Mouse (Mus musculus) bone marrow, adult 2 months (tissue): ENCODE results near the gene Agxt. TPM values are rescaled to one million over a fixed set of nuclear protein-coding genes. Genes with fewer than 3 reads are reported as not detected.

ENCODE experiments used
- H3K27ac ChIP-seq: fragments of 200-500 bp; 2 replicates; pipeline ENCODE4 v1.5.1; 2012; ENCODE audit warnings: low read depth, mild to moderate bottlenecking, control low read depth, inconsistent platforms, low read length; ENCODE audit not compliant: control insufficient read depth, poor library complexity, insufficient read depth
- H3K4me1 ChIP-seq: fragments of 200-500 bp; 2 replicates; pipeline ENCODE4 v1.6.1; 2011; ENCODE audit warnings: low read length; ENCODE audit not compliant: control insufficient read depth, insufficient read depth
- H3K4me3 ChIP-seq: fragments of 200-500 bp; replicated peaks from 2 replicates; pipeline ENCODE3; 2011; ENCODE audit warnings: mild to moderate bottlenecking, low read depth, low read length, control low read depth; ENCODE audit not compliant: control insufficient read depth
- CTCF ChIP-seq: fragments of 200-500 bp; IDR thresholded peaks from 2 replicates; pipeline ENCODE4 v1.5.1; 2011; ENCODE audit warnings: low read length, control low read depth; ENCODE audit not compliant: control insufficient read depth, insufficient read depth
- POLR2A ChIP-seq: fragments of 200-500 bp; IDR thresholded peaks from 2 replicates; pipeline ENCODE4 v1.6.1; 2011; ENCODE audit warnings: low read depth, mild to moderate bottlenecking, control low read depth, low read length, borderline replicate concordance; ENCODE audit not compliant: control insufficient read depth
- WGBS: fragments of 180-500 bp; shearing (Covaris S2); methylation state at CpG from one replicate; pipeline ENCODE4 v1.1.7; 2018; 5-methylcytosine and 5-hydroxymethylcytosine counted together
- polyA plus RNA-seq: library from polyadenylated mRNA; stranded (reverse); fragments of >200 nt; gene quantifications from 2 replicates; pipeline ENCODE4 v1.2.4, GENCODE M21; 2011; ENCODE audit warnings: low replicate concordance; ENCODE audit not compliant: missing spikeins, insufficient read depth, insufficient read length

Agxt gene
- polyA plus RNA-seq, 1 experiment, result not detected

DNA sequence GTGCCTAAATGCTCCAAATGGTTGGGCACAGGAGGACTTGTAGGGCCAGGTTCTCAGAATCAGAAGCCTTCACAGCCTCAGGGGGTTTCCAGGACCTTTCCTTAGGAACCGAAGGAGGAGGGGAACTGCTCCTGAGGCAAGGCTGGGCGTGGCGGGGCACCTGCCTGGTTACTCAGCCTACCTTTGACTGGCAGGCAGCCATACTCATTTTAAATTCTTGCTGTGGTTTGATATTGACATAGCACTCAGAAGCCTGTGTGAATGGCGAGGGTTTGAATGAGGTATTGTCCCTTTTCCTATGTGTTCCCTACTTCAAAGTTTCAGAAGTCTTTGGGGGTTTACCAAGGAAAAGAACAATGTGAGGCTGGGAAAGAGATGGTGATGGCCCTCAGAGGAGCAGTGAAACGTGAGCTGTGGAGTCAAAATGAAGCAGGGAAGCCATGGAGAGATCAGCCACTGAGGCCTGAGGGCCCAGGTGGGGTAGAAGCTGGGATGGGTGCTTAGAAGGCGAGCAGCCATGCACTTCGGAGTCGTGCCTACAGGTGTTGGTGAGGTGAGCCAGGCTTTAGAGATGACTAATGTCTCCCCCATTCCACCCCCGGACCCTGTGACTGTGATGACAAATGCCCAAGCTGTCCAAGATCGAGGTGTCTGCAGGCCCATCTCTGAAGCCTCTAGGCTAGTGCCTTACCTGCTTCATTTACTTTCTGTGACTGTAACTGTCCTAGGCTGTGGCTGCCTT, 4.6 kb upstream of the Agxt start:
- Histone ChIP-seq H3K4me1 (no peaks in the 10 kb centered on the region), H3K27ac (no peak overlapping the region), H3K4me3 (no peak overlapping the region)
- 72% methylated on average over 10 of the region's 10 CpGs for WGBS
- TF ChIP-seq CTCF (no peak), POLR2A (no peak)

GRCm38 (mm10) chr1:93132676-93133075, 2.4 kb upstream of the Agxt start:
- H3K4me3 ChIP-seq, result no peak overlapping the region
- H3K27ac ChIP-seq, result no peak overlapping the region
- 58% methylated on average over 8 of the region's 8 CpGs for WGBS
- H3K4me1 ChIP-seq, result no peaks in the 10 kb centered on the region
- TF ChIP-seq POLR2A, result no peak
- no peak for TF ChIP-seq CTCF

GRCm38 (mm10) chr1:93138534-93138933, 3.5 kb downstream of the Agxt start:
- no peak for TF ChIP-seq POLR2A
- no peak for TF ChIP-seq CTCF
- H3K4me1 ChIP-seq, result no peaks in the 10 kb centered on the region; the same call in 1 of the 2 replicates
- H3K4me3 ChIP-seq, result no peak overlapping the region
- WGBS, result 80% methylated on average over 6 of the region's 6 CpGs
- H3K27ac ChIP-seq, result no peak overlapping the region

DNA sequence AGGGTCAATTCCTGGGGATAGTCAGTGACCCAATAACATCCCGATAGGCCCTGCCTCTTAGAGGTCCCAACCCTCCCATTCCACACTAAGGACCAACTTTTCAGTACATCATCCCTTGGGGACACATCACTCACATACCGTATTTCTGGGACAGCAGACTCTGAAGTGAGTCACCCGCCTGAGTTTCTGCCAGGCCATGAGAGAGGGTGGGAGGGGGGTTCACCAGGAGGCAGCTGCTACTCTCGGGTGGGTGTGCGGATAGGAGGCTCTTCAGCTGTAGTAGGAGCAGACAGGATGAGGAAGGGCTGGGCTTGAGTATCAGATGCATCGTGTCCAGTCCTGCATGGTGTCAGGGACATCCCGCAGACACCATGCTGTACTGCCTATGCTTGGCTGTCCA, 4.7 kb downstream of the Agxt start:
- no peaks in the 10 kb centered on the region; the same call in 1 of the 2 replicates for H3K4me1 ChIP-seq
- WGBS, result 78% methylated on average over 7 of the region's 7 CpGs
- no peak overlapping the region for H3K27ac ChIP-seq
- no peak for TF ChIP-seq POLR2A
- H3K4me3 ChIP-seq, result no peak overlapping the region

DNA sequence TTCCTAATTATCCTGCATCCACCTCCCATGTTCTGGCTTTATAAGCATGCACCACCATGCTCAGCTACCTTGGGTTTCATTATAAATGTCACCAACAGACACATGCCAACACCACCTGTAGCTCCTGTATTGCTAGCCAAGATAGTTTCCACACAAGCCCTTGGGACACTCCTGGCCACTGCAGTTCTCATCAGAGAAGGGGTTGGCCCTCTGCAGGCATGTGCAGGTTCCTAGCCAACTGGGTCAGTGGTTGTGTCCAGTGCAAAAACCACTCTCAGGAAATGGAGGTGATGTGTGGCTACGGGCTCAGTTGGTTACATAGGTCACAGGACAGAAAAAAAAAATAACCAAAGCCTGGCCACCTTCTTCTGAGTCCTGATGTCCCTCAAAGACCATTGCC, 7.8 kb downstream of the Agxt start:
- TF ChIP-seq CTCF (no peak), POLR2A (no peak)
- 37% methylated on average over 1 of the region's 1 CpGs for WGBS

DNA sequence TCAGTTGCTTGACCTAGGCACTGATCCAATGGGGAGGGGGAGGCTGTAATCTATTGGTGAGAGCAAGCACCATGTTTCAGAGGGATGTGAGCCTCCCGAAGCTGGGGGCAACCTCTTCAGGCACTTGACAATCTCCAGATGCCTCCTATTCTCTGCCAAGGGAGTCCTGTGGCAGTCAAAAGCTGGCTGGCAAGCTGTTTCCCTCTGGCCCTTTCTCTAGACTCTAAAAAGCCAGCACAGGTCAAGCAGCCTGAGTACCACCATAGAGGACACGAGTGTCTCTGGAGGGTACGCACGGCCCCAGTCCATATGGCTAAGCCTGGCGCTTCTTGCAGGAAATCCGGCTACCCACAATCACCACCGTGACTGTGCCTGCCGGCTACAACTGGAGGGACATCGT, 9.1 kb downstream of the Agxt start:
- H3K27ac ChIP-seq, result no peak overlapping the region
- no peaks in the 10 kb centered on the region; the same call in 1 of the 2 replicates for H3K4me1 ChIP-seq
- TF ChIP-seq CTCF (no peak), POLR2A (no peak)
- no peak overlapping the region for H3K4me3 ChIP-seq
- 76% methylated on average over 9 of the region's 9 CpGs for WGBS

More for the DNA sequence above, 7.8 kb downstream of the Agxt start:
- no peaks in the 10 kb centered on the region; the same call in 1 of the 2 replicates for H3K4me1 ChIP-seq
- H3K4me3 ChIP-seq, result no peak overlapping the region
- no peak overlapping the region for H3K27ac ChIP-seq

DNA sequence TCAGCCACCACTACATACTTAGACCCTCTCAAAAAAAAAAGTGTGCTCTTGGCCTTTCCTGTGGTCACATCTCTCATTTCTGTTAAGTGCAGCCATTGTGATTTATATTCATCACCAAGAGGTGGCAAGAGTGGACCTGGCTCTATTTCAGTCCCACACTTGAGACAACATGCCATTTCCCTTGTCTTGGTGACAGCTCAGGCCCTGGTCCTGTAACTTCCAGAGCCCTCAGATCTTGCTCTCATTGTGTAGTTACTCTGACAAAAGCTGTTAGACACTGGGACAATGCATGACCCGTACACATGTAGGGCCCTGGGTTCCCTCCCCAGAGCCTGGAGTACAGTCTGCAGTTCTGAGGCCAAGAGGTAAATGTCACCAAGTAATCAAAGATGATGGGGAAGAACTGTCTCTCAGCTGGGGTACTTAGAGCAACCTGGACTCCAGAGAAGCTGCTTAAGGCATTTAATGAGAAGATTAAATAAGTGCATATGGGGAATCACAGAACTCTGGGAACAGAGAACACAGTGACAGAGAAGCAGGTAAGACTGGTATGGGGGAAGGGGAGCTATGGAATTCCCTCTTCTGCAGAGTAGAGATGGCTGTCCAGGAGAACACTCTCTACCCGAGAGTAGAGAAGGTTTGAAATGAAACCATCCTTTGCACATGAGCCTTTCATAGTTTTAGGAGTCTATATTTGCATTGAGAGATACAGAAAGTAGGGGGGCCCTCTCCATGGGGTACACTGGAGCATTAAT, 16.0 kb downstream of the Agxt start:
- Histone ChIP-seq H3K4me3 (no peak overlapping the region), H3K27ac (no peak overlapping the region), H3K4me1 (no peaks in the 10 kb centered on the region)
- no peak for TF ChIP-seq POLR2A
- TF ChIP-seq CTCF, result no peak
- WGBS, result 51% methylated on average over 2 of the region's 2 CpGs

- WGBS, result 64% methylated on average over 4 of the region's 4 CpGs
Measured at GRCm38 (mm10) chr1:93157566-93157965, 22.5 kb downstream of the Agxt start.

More at GRCm38 (mm10) chr1:93157566-93157965, 22.5 kb downstream of the Agxt start:
- Histone ChIP-seq H3K27ac (no peak overlapping the region), H3K4me1 (no peaks in the 10 kb centered on the region), H3K4me3 (no peak overlapping the region)
- TF ChIP-seq CTCF (no peak), POLR2A (no peak)
